ENCODE assay signal across 39 mouse cellular contexts in the genomic region with DNA sequence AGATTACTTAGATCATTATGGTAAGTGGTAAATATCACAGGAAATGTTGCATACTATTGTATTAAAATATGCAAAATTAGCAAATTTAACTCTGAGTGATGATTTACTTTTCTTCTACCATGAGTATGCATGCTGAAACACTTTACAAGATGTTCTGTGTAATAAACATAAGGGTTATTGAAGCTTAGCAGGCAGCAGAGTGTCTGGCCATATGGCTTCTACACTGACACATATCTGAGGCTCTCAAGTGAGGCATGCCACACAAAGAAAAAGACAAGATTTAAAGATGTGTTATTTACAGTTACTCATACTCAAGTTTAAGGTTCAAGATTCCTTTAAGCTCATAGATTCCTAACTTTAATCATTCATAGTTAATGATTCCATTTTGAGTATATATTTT. TPM values are rescaled to one million over a fixed set of nuclear protein-coding genes. Genes with fewer than 3 reads are reported as not detected.
"Had no signal": no experiment of that assay in that cellular context is flagged by ENCODE, and none has a peak within 500 bp of the region (broad histone marks: within the 10 kb centered on the region; RNA-seq: fewer than 3 reads in every experiment).

No protein-coding gene starts in this region.

- H3K27me3 ChIP-seq: heart, embryonic 13.5 days; heart, embryonic 15.5 days; hindbrain, embryonic 12.5 days; intestine, embryonic 15.5 days; limb, embryonic 12.5 days; liver, embryonic 13.5 days; liver, embryonic 15.5 days had no signal

- H3K36me3 ChIP-seq: heart, embryonic 13.5 days; heart, embryonic 15.5 days; hindbrain, embryonic 10.5 days; hindbrain, embryonic 12.5 days; intestine, embryonic 15.5 days; limb, embryonic 10.5 days; limb, embryonic 12.5 days; liver, embryonic 13.5 days; liver, embryonic 15.5 days had no signal

- H3K9me3 ChIP-seq: heart, embryonic 15.5 days; hindbrain, embryonic 12.5 days; intestine, embryonic 15.5 days; limb, embryonic 10.5 days; limb, embryonic 12.5 days; liver, embryonic 13.5 days; liver, embryonic 15.5 days had no signal

- H3K27ac ChIP-seq: heart, adult 2 months; heart, embryonic 13.5 days; heart, embryonic 15.5 days; hindbrain, embryonic 10.5 days; hindbrain, embryonic 12.5 days; hindbrain, embryonic 14.5 days; intestine, embryonic 15.5 days; left cerebral cortex, adult 2 months; limb, embryonic 10.5 days; limb, embryonic 12.5 days; liver, embryonic 13.5 days; liver, embryonic 15.5 days had no signal

- DNase-seq: gastrocnemius, postnatal 14 days; gastrocnemius, postnatal 36 days; heart, adult 11 months; heart, adult 2 months; heart, postnatal 4 days; kidney, adult 18-20 months; kidney, adult 8-10 months; kidney, postnatal 10 days; kidney, postnatal 25 days; kidney, postnatal 4 days; liver; liver, embryonic 13.5 days had no signal

- H3K4me3 ChIP-seq: heart, adult 2 months; heart, embryonic 13.5 days; heart, embryonic 15.5 days; hindbrain, embryonic 10.5 days; hindbrain, embryonic 12.5 days; intestine, embryonic 15.5 days; left cerebral cortex, adult 2 months; limb, embryonic 10.5 days; limb, embryonic 12.5 days; liver, embryonic 13.5 days; liver, embryonic 15.5 days had no signal

- H3K4me1 ChIP-seq: heart, embryonic 13.5 days; heart, embryonic 15.5 days; hindbrain, embryonic 10.5 days; hindbrain, embryonic 12.5 days; intestine, embryonic 15.5 days; limb, embryonic 10.5 days; limb, embryonic 12.5 days; liver, embryonic 13.5 days; liver, embryonic 15.5 days had no signal

RNA-seq across cellular contexts. Expression of a gene that starts 13.9 kb away (rescaled TPM):
- total RNA-seq: gastrocnemius, adult 18-20 months; gastrocnemius, adult 8-10 months; gastrocnemius, postnatal 14 days; gastrocnemius, postnatal 36 days; heart, adult 2 months; heart, postnatal 25 days; heart, postnatal 4 days; layer of hippocampus, adult 8-10 months; layer of hippocampus, postnatal 25 days; left cerebral cortex, adult 2 months; left cerebral cortex, postnatal 14 days; left cerebral cortex, postnatal 36 days had no signal
- polyA plus RNA-seq: gonadal fat pad, adult 2 months; heart, adult 2 months; heart, embryonic 11.5 days; heart, embryonic 13.5 days; heart, embryonic 15.5 days; heart, postnatal 0 days; hindbrain, embryonic 10.5 days; hindbrain, embryonic 12.5 days; hindbrain, embryonic 14.5 days; hindbrain, embryonic 16.5 days; inflammation-experienced regulatory T-cells, adult 6 months; intestine, embryonic 15.5 days; intestine, postnatal 0 days; kidney, embryonic 14.5 days; kidney, embryonic 16.5 days; limb, embryonic 10.5 days; limb, embryonic 12.5 days; limb, embryonic 14.5 days; liver, embryonic 11.5 days; liver, embryonic 13.5 days; liver, embryonic 15.5 days had no signal

RNA-seq across cellular contexts. Expression of a gene that starts 32.4 kb away (rescaled TPM):
- total RNA-seq: gastrocnemius, adult 18-20 months; gastrocnemius, adult 8-10 months; gastrocnemius, postnatal 14 days; gastrocnemius, postnatal 36 days; heart, adult 2 months; heart, postnatal 25 days; heart, postnatal 4 days; layer of hippocampus, adult 8-10 months; layer of hippocampus, postnatal 25 days; left cerebral cortex, adult 2 months; left cerebral cortex, postnatal 14 days; left cerebral cortex, postnatal 36 days had no signal
- polyA plus RNA-seq: gonadal fat pad, adult 2 months; heart, adult 2 months; heart, embryonic 11.5 days; heart, embryonic 13.5 days; heart, embryonic 15.5 days; heart, postnatal 0 days; hindbrain, embryonic 10.5 days; hindbrain, embryonic 12.5 days; hindbrain, embryonic 14.5 days; hindbrain, embryonic 16.5 days; inflammation-experienced regulatory T-cells, adult 6 months; intestine, embryonic 15.5 days; intestine, postnatal 0 days; kidney, embryonic 14.5 days; kidney, embryonic 16.5 days; limb, embryonic 10.5 days; limb, embryonic 12.5 days; limb, embryonic 14.5 days; liver, embryonic 11.5 days; liver, embryonic 13.5 days; liver, embryonic 15.5 days had no signal

RNA-seq across cellular contexts. Expression of a gene that starts 42.1 kb away (rescaled TPM):
- total RNA-seq: gastrocnemius, adult 18-20 months; gastrocnemius, adult 8-10 months; gastrocnemius, postnatal 14 days; gastrocnemius, postnatal 36 days; heart, adult 2 months; heart, postnatal 25 days; heart, postnatal 4 days; layer of hippocampus, adult 8-10 months; layer of hippocampus, postnatal 25 days; left cerebral cortex, adult 2 months; left cerebral cortex, postnatal 14 days; left cerebral cortex, postnatal 36 days had no signal
- polyA plus RNA-seq: gonadal fat pad, adult 2 months; heart, adult 2 months; heart, embryonic 11.5 days; heart, embryonic 13.5 days; heart, embryonic 15.5 days; heart, postnatal 0 days; hindbrain, embryonic 10.5 days; hindbrain, embryonic 12.5 days; hindbrain, embryonic 14.5 days; hindbrain, embryonic 16.5 days; inflammation-experienced regulatory T-cells, adult 6 months; intestine, embryonic 15.5 days; intestine, postnatal 0 days; kidney, embryonic 14.5 days; kidney, embryonic 16.5 days; limb, embryonic 10.5 days; limb, embryonic 12.5 days; limb, embryonic 14.5 days; liver, embryonic 11.5 days; liver, embryonic 13.5 days; liver, embryonic 15.5 days had no signal

RNA-seq across cellular contexts. Expression of a gene that starts 44.9 kb away (rescaled TPM):
- total RNA-seq: gastrocnemius, adult 18-20 months; gastrocnemius, adult 8-10 months; gastrocnemius, postnatal 14 days; gastrocnemius, postnatal 36 days; heart, adult 2 months; heart, postnatal 25 days; heart, postnatal 4 days; layer of hippocampus, postnatal 25 days; left cerebral cortex, adult 2 months; left cerebral cortex, postnatal 14 days; left cerebral cortex, postnatal 36 days had no signal
- polyA plus RNA-seq: gonadal fat pad, adult 2 months; heart, adult 2 months; heart, embryonic 11.5 days; heart, embryonic 13.5 days; heart, embryonic 15.5 days; heart, postnatal 0 days; hindbrain, embryonic 10.5 days; hindbrain, embryonic 12.5 days; hindbrain, embryonic 14.5 days; hindbrain, embryonic 16.5 days; inflammation-experienced regulatory T-cells, adult 6 months; intestine, embryonic 15.5 days; intestine, postnatal 0 days; kidney, embryonic 14.5 days; kidney, embryonic 16.5 days; limb, embryonic 10.5 days; limb, embryonic 12.5 days; limb, embryonic 14.5 days; liver, embryonic 11.5 days; liver, embryonic 13.5 days; liver, embryonic 15.5 days had no signal
